Mouse (Mus musculus): ENCODE measurements at regions not wholly inside any gene's neighbourhood (a gene's known extent, or its start where the extent isn't known, plus 50 kb on each side); places are given as distances from the start of the nearest gene placed in this dataset.

DNA sequence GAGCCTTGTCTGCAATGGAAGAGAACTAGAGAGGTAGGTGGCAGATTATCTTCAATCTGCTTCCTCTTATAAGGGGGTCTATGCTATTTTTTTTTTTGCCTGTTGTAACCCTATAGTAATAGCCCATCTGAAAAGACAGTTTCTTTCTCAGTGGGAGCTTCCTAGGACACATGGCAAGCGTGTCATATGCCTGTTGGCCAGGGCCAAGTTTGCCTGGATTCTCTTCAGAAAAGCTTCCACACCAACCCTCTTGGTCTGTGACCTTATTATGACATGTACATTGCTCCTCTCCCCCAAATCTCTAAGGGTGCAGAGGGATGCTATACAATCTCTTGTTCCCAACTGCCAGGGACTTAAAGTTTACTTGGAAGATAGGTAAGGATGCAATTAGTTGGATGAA lies 174.8 kb downstream of the Brinp2 start:
- no peak for DNase-seq (ENCODE audit: low spot score)
- Histone ChIP-seq H3K36me3 (ENCODE audit: insufficient read depth, low read length) (no peaks in the 10 kb centered on the region), H3K27ac (ENCODE audit: low read depth, low read length) (no peak overlapping the region), H3K4me3 (ENCODE audit: low read depth, low read length) (no peak overlapping the region), H3K9ac (replicated peaks; ENCODE audit: low read length, poor library complexity, severe bottlenecking) (no peak overlapping the region), H3K27me3 (ENCODE audit: insufficient read depth, low read length) (no peaks in the 10 kb centered on the region), H3K4me2 (ENCODE audit: low read depth, low read length, poor library complexity, severe bottlenecking) (no peak overlapping the region), H3K4me1 (ENCODE audit: insufficient read depth, low read length) (no peaks in the 10 kb centered on the region), H3K9me3 (ENCODE audit: low read length) (no peaks in the 10 kb centered on the region)
- WGBS: 78% methylated on average over 1 of the region's 1 CpGs
- TF ChIP-seq CTCF (IDR thresholded peaks at IDR 0.05): no peak
- ATAC-seq (ENCODE audit: low FRiP score): no peak

DNA sequence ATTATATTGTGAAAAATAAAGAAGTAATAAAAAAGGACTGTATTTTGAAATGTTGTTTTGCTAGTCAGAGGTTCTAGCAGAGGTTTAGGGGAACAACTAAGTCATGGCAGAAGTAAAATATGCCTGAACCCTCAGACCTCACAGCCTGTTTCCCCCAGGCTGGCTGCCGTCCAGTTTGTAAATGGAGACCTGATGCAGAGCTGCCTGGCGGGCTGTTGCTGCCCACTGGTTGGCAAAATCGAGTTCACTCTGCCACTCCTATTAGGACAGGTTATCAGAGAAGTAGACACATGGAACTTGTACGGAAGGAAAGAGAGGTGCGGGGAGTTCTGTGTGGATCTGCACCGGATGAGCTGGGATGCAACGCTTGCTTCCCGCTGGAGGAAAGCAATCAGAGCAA lies 168.5 kb downstream of the Brinp2 start:
- no peak for TF ChIP-seq CTCF (IDR thresholded peaks at IDR 0.05)
- Histone ChIP-seq H3K27ac (ENCODE audit: low read depth, low read length) (no peak overlapping the region), H3K36me3 (ENCODE audit: insufficient read depth, low read length) (no peaks in the 10 kb centered on the region), H3K4me2 (ENCODE audit: low read depth, low read length, poor library complexity, severe bottlenecking) (no peak overlapping the region), H3K27me3 (ENCODE audit: insufficient read depth, low read length) (no peaks in the 10 kb centered on the region), H3K9ac (replicated peaks; ENCODE audit: low read length, poor library complexity, severe bottlenecking) (no peak overlapping the region), H3K4me3 (ENCODE audit: low read depth, low read length) (no peak overlapping the region), H3K9me3 (ENCODE audit: low read length) (no peaks in the 10 kb centered on the region), H3K4me1 (ENCODE audit: insufficient read depth, low read length) (no peaks in the 10 kb centered on the region; the same call in 1 of the 2 replicates)
- ATAC-seq (ENCODE audit: low FRiP score) (no peak), DNase-seq (ENCODE audit: low spot score) (no peak)
- 77% methylated on average over 8 of the region's 8 CpGs for WGBS

DNA sequence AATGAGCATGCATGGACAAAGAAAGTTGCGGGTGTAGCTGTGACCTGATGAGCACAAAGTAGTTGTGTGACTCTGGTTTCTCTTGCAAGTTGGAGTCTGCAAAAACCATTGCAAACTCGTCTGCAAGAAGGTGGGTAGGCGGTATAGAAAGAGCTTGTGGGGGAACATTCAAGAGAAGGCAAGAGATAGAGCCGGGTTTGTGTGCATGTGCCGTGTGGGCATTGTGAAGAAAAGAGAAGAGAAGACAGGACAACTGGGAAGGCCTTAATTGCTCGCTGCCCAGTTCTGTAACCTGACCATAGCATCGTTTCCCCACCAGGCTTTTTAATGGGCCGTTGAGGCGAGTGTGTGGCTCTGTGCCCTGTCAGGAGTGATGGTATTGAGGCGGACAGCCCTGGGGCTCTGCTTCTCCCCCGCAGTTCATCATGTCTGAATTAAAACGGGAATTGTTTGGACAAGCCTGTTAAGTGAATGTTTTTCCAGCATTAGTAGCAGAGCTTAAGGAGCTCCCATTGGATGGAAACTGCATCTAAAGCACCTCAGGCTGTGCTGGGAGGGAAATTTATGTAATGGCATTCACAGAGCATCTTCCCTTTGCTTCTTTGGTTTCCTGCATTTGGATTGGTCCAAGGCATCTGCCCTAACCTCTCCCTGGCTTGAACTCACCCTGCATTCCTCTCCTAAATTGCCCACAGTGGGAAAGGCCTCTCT lies 163.1 kb downstream of the Brinp2 start:
- no peak for ATAC-seq (ENCODE audit: low FRiP score)
- 46% methylated on average over 12 of the region's 12 CpGs for WGBS
- peak; percentile 32 for DNase-seq (ENCODE audit: low spot score)

DNA sequence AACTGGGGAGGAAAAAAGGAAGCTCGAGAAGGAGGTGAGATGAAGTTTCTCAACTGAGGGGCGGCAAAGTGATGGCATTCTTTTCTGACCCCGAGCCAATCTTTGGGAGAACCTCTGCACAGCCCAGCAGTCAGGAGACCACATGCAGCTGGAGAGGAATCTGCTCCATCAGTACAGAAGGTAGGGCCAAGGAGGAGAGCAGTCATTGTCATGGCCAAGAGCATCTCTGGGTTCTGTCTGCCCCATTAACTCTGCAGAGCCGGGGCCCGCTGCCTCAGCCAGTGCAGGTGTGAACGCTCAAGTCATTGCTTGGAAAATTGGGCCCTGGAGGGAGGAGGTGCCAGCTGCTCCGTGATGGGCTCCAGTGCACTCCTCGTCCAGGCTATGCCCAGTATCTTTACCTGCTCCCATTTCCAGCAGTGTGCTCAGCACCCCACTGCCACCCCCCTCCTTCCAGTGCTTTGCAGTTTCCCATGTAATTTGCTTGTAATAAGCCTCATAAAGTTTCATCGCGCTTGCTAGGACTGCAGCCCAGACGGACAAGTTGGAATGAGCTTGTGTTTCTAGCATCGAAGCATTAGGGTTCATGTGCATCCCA lies 162.1 kb downstream of the Brinp2 start:
- no peak for TF ChIP-seq CTCF (IDR thresholded peaks at IDR 0.05)
- Histone ChIP-seq H3K4me2 (ENCODE audit: low read depth, low read length, poor library complexity, severe bottlenecking) (no peak overlapping the region), H3K36me3 (ENCODE audit: insufficient read depth, low read length) (no peaks in the 10 kb centered on the region), H3K9ac (replicated peaks; ENCODE audit: low read length, poor library complexity, severe bottlenecking) (no peak overlapping the region), H3K27ac (ENCODE audit: low read depth, low read length) (no peak overlapping the region), H3K27me3 (ENCODE audit: insufficient read depth, low read length) (no peaks in the 10 kb centered on the region), H3K4me3 (ENCODE audit: low read depth, low read length) (no peak overlapping the region), H3K4me1 (ENCODE audit: insufficient read depth, low read length) (peaks cover 7% of the 10 kb centered on the region; the same call in 1 of the 2 replicates), H3K9me3 (ENCODE audit: low read length) (no peaks in the 10 kb centered on the region)
- ATAC-seq (ENCODE audit: low FRiP score): no peak
- 89% methylated on average over 12 of the region's 12 CpGs for WGBS
- no peak for DNase-seq (ENCODE audit: low spot score)

More for the DNA sequence above, 163.1 kb downstream of the Brinp2 start:
- Histone ChIP-seq H3K27ac (ENCODE audit: low read depth, low read length) (no peak overlapping the region), H3K27me3 (ENCODE audit: insufficient read depth, low read length) (no peaks in the 10 kb centered on the region), H3K9me3 (ENCODE audit: low read length) (no peaks in the 10 kb centered on the region), H3K9ac (replicated peaks; ENCODE audit: low read length, poor library complexity, severe bottlenecking) (no peak overlapping the region), H3K4me1 (ENCODE audit: insufficient read depth, low read length) (peaks cover 7% of the 10 kb centered on the region; the same call in 1 of the 2 replicates), H3K4me3 (ENCODE audit: low read depth, low read length) (no peak overlapping the region), H3K36me3 (ENCODE audit: insufficient read depth, low read length) (no peaks in the 10 kb centered on the region), H3K4me2 (ENCODE audit: low read depth, low read length, poor library complexity, severe bottlenecking) (no peak overlapping the region)
- no peak for TF ChIP-seq CTCF (IDR thresholded peaks at IDR 0.05)

Measured in midbrain, postnatal 0 days (tissue).